In genomic region chr8:86050882-86051281, GRCm38 (mm10) we compare ENCODE assay signal across 25 mouse cellular contexts.
"Had no signal": no experiment of that assay in that cellular context is flagged by ENCODE, and none has a peak within 500 bp of the region (broad histone marks: within the 10 kb centered on the region; RNA-seq: fewer than 3 reads in every experiment).

No protein-coding gene starts in this region.

- H3K27me3 ChIP-seq: embryonic facial prominence, embryonic 12.5 days; embryonic facial prominence, embryonic 13.5 days; embryonic facial prominence, embryonic 15.5 days; forebrain, embryonic 12.5 days; forebrain, embryonic 13.5 days; forebrain, embryonic 15.5 days had no signal

- DNase-seq: cerebellum, adult 9-11 months; cerebellum, postnatal 10 days; cerebellum, postnatal 14 days; cerebellum, postnatal 25 days; cerebellum, postnatal 36 days; embryo, embryonic 11 days; forebrain, postnatal 0 days; gastrocnemius, adult 2 months; gastrocnemius, postnatal 10 days; gastrocnemius, postnatal 14 days; gastrocnemius, postnatal 25 days; gastrocnemius, postnatal 36 days; heart, adult 18-20 months; heart, adult 2 months had no signal

- H3K27ac ChIP-seq: embryonic facial prominence, embryonic 10.5 days; embryonic facial prominence, embryonic 12.5 days; embryonic facial prominence, embryonic 13.5 days; embryonic facial prominence, embryonic 15.5 days; forebrain, embryonic 10.5 days; forebrain, embryonic 12.5 days; forebrain, embryonic 13.5 days; forebrain, embryonic 15.5 days; gastrocnemius, adult 2 months; heart, adult 2 months had no signal

- H3K4me3 ChIP-seq: embryonic facial prominence, embryonic 10.5 days; embryonic facial prominence, embryonic 12.5 days; embryonic facial prominence, embryonic 13.5 days; embryonic facial prominence, embryonic 15.5 days; erythroblast, embryonic 14.5 days; forebrain, embryonic 10.5 days; forebrain, embryonic 12.5 days; forebrain, embryonic 13.5 days; forebrain, embryonic 15.5 days; gastrocnemius, adult 2 months; heart, adult 2 months had no signal

- H3K9me3 ChIP-seq: embryonic facial prominence, embryonic 10.5 days; embryonic facial prominence, embryonic 12.5 days; embryonic facial prominence, embryonic 13.5 days; embryonic facial prominence, embryonic 15.5 days; forebrain, embryonic 10.5 days; forebrain, embryonic 12.5 days; forebrain, embryonic 13.5 days; forebrain, embryonic 15.5 days had no signal

- H3K4me2 ChIP-seq: embryonic facial prominence, embryonic 12.5 days; embryonic facial prominence, embryonic 13.5 days; embryonic facial prominence, embryonic 15.5 days; forebrain, embryonic 12.5 days; forebrain, embryonic 13.5 days; forebrain, embryonic 15.5 days had no signal

- H3K36me3 ChIP-seq: embryonic facial prominence, embryonic 12.5 days; embryonic facial prominence, embryonic 13.5 days; forebrain, embryonic 12.5 days; forebrain, embryonic 15.5 days had no signal

- H3K4me1 ChIP-seq: embryonic facial prominence, embryonic 10.5 days; embryonic facial prominence, embryonic 12.5 days; embryonic facial prominence, embryonic 13.5 days; embryonic facial prominence, embryonic 15.5 days; forebrain, embryonic 10.5 days; forebrain, embryonic 12.5 days; forebrain, embryonic 13.5 days; forebrain, embryonic 15.5 days had no signal

- H3K9ac ChIP-seq: embryonic facial prominence, embryonic 12.5 days; embryonic facial prominence, embryonic 13.5 days; embryonic facial prominence, embryonic 15.5 days; forebrain, embryonic 12.5 days; forebrain, embryonic 13.5 days; forebrain, embryonic 15.5 days; forebrain, postnatal 0 days had no signal

- ATAC-seq: forebrain, embryonic 13.5 days; forebrain, embryonic 14.5 days; forebrain, embryonic 15.5 days; forebrain, embryonic 16.5 days; forebrain, postnatal 0 days had no signal
